Mouse (Mus musculus) forebrain, embryonic 15.5 days (tissue): ENCODE measurements around the gene Cdkal1. TPM values are rescaled to one million over a fixed set of nuclear protein-coding genes. Genes with fewer than 3 reads are reported as not detected.

Experiments
- ATAC-seq: fragments of 200-750 bp; cut with Nextera tagmentation; replicated peaks from 2 replicates; pipeline ENCODE4 v1.8.0; 2017; ENCODE audit warnings: mild to moderate bottlenecking, moderate TSS enrichment, moderate library complexity
- H3K27ac ChIP-seq: fragments of 300-500 bp; sonication (generic); replicated peaks from 2 replicates; pipeline ENCODE4 v1.5.1; 2015; ENCODE audit warnings: mild to moderate bottlenecking, inconsistent platforms
- H3K27me3 ChIP-seq: fragments of 300-500 bp; sonication (generic); 2 replicates; pipeline ENCODE4 v1.6.1; 2015; ENCODE audit warnings: inconsistent platforms
- H3K36me3 ChIP-seq: fragments of 300-500 bp; sonication (generic); 2 replicates; pipeline ENCODE4 v1.6.1; 2015; ENCODE audit warnings: mild to moderate bottlenecking, inconsistent platforms
- H3K4me1 ChIP-seq: fragments of 300-500 bp; sonication (generic); 2 replicates; pipeline ENCODE4 v1.6.1; 2015; ENCODE audit warnings: inconsistent platforms
- H3K4me2 ChIP-seq: fragments of 300-500 bp; sonication (generic); replicated peaks from 2 replicates; pipeline ENCODE4 v1.6.1; 2015; ENCODE audit warnings: mild to moderate bottlenecking, inconsistent platforms
- H3K4me3 ChIP-seq: fragments of 300-500 bp; sonication (generic); 2 replicates; pipeline ENCODE4 v1.5.1; 2015; ENCODE audit warnings: mild to moderate bottlenecking, inconsistent platforms
- H3K9ac ChIP-seq: fragments of 300-500 bp; sonication (generic); replicated peaks from 2 replicates; pipeline ENCODE4 v1.6.1; 2015; ENCODE audit warnings: mild to moderate bottlenecking, inconsistent platforms
- H3K9me3 ChIP-seq: fragments of 300-500 bp; sonication (generic); 2 replicates; pipeline ENCODE4 v1.6.1; 2016; ENCODE audit warnings: inconsistent platforms
- WGBS: fragments of 180-500 bp; shearing (Covaris S2); methylation state at CpG from one replicate; pipeline ENCODE4 v1.1.7; 2015; ENCODE audit warnings: mixed read lengths; 5-methylcytosine and 5-hydroxymethylcytosine counted together
- polyA plus RNA-seq: library from polyadenylated mRNA; unstranded; fragments of >200 nt; fragmentation: Nextera tagmentation; extraction: Ambion mirVana; gene quantifications from 2 replicates; pipeline ENCODE4 v1.2.1, GENCODE M21; 2015

The Cdkal1 gene
- polyA plus RNA-seq, 1 experiment from 2014 or later, result 28.0 TPM

- 89% methylated on average over 4 of the region's 4 CpGs for WGBS
- Histone ChIP-seq H3K4me2 (no peak overlapping the region), H3K27ac (no peak overlapping the region), H3K4me3 (no peak overlapping the region), H3K27me3 (no peaks in the 10 kb centered on the region), H3K9ac (no peak overlapping the region), H3K9me3 (no peaks in the 10 kb centered on the region), H3K36me3 (no peaks in the 10 kb centered on the region), H3K4me1 (no peaks in the 10 kb centered on the region)
- no peak for ATAC-seq
These were observed 217.2 kb downstream of the Cdkal1 start for GRCm38 (mm10) chr13:29638303-29638702.

- H3K9me3 ChIP-seq, result no peaks in the 10 kb centered on the region
- 88% methylated on average over 6 of the region's 6 CpGs for WGBS
These were observed 217.7 kb downstream of the Cdkal1 start for GRCm38 (mm10) chr13:29637788-29638187.

GRCm38 (mm10) chr13:29635581-29635980 lies 219.9 kb downstream of the Cdkal1 start:
- H3K27ac ChIP-seq, result no peak overlapping the region
- 68% methylated on average over 3 of the region's 3 CpGs for WGBS
- ATAC-seq, result no peak
- no peaks in the 10 kb centered on the region for H3K36me3 ChIP-seq
- H3K4me3 ChIP-seq, result no peak overlapping the region
- no peaks in the 10 kb centered on the region for H3K4me1 ChIP-seq
- no peak overlapping the region for H3K4me2 ChIP-seq
- no peaks in the 10 kb centered on the region for H3K27me3 ChIP-seq
- H3K9me3 ChIP-seq, result no peaks in the 10 kb centered on the region
- no peak overlapping the region for H3K9ac ChIP-seq

More at GRCm38 (mm10) chr13:29637788-29638187, 217.7 kb downstream of the Cdkal1 start:
- H3K27me3 ChIP-seq, result no peaks in the 10 kb centered on the region
- no peaks in the 10 kb centered on the region for H3K4me1 ChIP-seq
- no peak overlapping the region for H3K27ac ChIP-seq
- no peaks in the 10 kb centered on the region for H3K36me3 ChIP-seq
- no peak overlapping the region for H3K4me2 ChIP-seq
- ATAC-seq, result no peak
- no peak overlapping the region for H3K9ac ChIP-seq
- no peak overlapping the region for H3K4me3 ChIP-seq

DNA sequence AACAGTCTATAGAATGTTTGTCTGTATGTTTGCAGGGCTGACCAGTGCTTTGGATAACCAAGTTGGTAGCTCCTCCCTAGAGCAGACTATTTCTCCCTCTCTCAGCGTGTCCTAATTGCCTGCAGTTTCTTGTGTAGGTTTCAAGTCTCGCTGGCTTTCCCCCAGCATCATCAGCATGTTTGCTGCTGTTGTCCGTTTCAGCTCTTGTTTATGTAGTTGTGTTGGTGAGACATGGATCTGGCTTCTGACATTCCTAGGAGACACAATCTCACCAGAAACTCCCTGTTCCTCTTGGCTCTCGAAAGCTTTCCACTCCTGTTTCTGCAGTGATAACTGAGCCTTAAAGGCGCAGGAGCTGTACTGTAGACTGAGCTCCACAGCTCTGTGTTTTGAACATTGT lies 224.1 kb downstream of the Cdkal1 start:
- ATAC-seq, result no peak
- Histone ChIP-seq H3K4me3 (no peak overlapping the region), H3K9me3 (no peaks in the 10 kb centered on the region), H3K27me3 (no peaks in the 10 kb centered on the region), H3K36me3 (no peaks in the 10 kb centered on the region), H3K9ac (no peak overlapping the region), H3K27ac (no peak overlapping the region), H3K4me1 (peaks cover 7% of the 10 kb centered on the region; the same call in 1 of the 2 replicates), H3K4me2 (no peak overlapping the region)
- WGBS, result 69% methylated on average over 5 of the region's 5 CpGs

- Histone ChIP-seq H3K4me2 (no peak overlapping the region), H3K9me3 (no peaks in the 10 kb centered on the region), H3K4me3 (no peak overlapping the region), H3K36me3 (no peaks in the 10 kb centered on the region), H3K27me3 (no peaks in the 10 kb centered on the region), H3K27ac (no peak overlapping the region), H3K9ac (no peak overlapping the region), H3K4me1 (peaks cover 7% of the 10 kb centered on the region)
- no peak for ATAC-seq
- 17% methylated on average over 4 of the region's 5 CpGs for WGBS
These were observed 226.9 kb downstream of the Cdkal1 start for GRCm38 (mm10) chr13:29628607-29629006.

DNA sequence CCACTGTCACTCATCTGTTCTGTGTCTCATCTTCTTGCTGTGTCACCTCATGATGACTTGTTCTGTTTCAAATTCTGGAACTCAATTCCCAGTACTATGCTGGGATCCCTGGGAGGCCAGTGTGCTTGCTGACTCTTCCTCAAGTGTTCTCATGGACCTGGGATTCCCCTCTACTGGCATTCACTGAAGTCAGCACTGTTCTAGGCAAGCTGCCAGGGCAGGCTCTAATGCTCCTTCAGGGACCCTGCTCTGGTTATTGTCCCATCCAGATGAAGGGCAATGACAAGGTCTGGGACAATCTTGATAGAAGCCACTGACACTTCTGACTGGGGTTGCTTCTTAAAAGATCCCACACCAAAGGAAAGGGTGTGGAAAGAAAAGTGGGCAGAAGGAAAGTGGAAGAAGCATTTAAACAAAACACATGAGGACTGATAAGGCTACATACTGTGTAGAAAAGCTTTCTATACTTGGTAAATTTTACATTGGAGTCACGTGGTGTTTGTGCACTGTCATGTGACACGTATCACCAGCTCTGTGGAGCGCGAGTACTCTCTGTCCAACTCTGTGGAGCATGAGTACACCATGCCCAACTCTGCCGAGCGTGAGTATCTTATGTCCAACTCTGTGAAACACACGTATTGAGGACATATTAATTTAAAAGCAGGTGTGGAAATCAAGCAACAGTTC lies 227.9 kb downstream of the Cdkal1 start:
- Histone ChIP-seq H3K36me3 (no peaks in the 10 kb centered on the region), H3K4me2 (no peak overlapping the region), H3K4me1 (peaks cover 7% of the 10 kb centered on the region), H3K4me3 (no peak overlapping the region), H3K9ac (no peak overlapping the region), H3K27me3 (no peaks in the 10 kb centered on the region), H3K9me3 (no peaks in the 10 kb centered on the region), H3K27ac (no peak overlapping the region)
- 94% methylated on average over 7 of the region's 7 CpGs for WGBS
- no peak for ATAC-seq

DNA sequence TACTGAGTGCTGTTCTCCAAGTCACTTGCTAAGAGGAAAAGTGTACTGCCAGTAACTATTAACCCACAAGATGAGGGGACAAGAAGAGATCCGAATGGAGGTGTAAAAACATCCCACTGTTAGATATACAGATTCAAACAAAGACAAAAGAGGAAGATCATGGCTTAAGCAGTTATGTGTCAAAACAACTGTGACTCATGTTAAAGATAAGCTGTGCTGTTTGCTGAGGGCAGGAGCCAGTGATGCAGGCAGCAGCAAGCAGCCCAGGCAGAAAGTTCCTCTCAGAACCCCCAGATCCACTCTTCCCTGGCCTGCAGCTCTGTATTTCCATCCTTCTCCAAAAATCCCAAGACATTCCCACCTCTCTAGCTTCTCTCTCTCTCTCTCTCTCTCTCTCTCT lies 230.5 kb downstream of the Cdkal1 start:
- no peak for ATAC-seq
- H3K9me3 ChIP-seq, result no peaks in the 10 kb centered on the region

DNA sequence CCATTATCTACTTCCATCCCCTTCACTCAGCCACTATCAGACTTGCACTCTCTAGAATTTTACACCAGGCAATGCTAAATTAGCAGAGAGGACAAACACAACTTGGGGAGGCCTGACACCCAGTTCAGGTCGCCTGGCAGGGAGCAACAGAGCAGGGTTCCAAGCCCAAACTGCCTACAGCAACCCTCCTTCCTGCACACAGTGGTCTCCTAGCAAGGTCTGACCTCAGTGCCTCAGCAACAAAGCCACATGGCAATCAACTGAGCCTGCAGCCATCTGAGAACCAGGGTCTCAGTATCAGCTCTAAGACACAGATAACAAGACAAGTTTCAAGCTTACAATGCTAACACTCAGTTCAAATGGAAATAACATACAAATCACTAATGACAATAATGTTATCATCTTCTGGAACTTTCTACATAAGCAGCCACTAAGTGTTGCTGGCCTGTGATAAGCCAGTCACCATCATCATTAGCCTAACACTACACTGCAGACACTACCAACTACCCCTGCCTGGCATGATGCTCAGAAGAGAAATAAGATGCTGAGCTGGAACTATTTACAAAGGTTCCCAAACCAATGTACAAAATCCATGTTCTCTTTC lies 231.7 kb downstream of the Cdkal1 start:
- Histone ChIP-seq H3K4me3 (no peak overlapping the region), H3K4me1 (peaks cover 4% of the 10 kb centered on the region), H3K9me3 (no peaks in the 10 kb centered on the region), H3K27me3 (no peaks in the 10 kb centered on the region), H3K27ac (no peak overlapping the region), H3K4me2 (no peak overlapping the region), H3K36me3 (no peaks in the 10 kb centered on the region), H3K9ac (no peak overlapping the region)
- WGBS, result 57% methylated on average over 1 of the region's 1 CpGs
- no peak for ATAC-seq

More for the DNA sequence above, 230.5 kb downstream of the Cdkal1 start:
- H3K36me3 ChIP-seq, result no peaks in the 10 kb centered on the region
- H3K4me2 ChIP-seq, result no peak overlapping the region
- H3K4me3 ChIP-seq, result no peak overlapping the region
- H3K4me1 ChIP-seq, result peaks cover 7% of the 10 kb centered on the region
- no peak overlapping the region for H3K9ac ChIP-seq
- H3K27me3 ChIP-seq, result no peaks in the 10 kb centered on the region
- 74% methylated on average over 1 of the region's 1 CpGs for WGBS
- H3K27ac ChIP-seq, result no peak overlapping the region

GRCm38 (mm10) chr13:29621881-29622280 lies 233.6 kb downstream of the Cdkal1 start:
- Histone ChIP-seq H3K9me3 (no peaks in the 10 kb centered on the region), H3K27ac (no peak overlapping the region), H3K4me1 (no peaks in the 10 kb centered on the region; the same call in 1 of the 2 replicates), H3K9ac (no peak overlapping the region), H3K36me3 (no peaks in the 10 kb centered on the region), H3K27me3 (no peaks in the 10 kb centered on the region), H3K4me3 (no peak overlapping the region), H3K4me2 (no peak overlapping the region)
- 84% methylated on average over 7 of the region's 7 CpGs for WGBS
- ATAC-seq, result no peak

- Histone ChIP-seq H3K9me3 (no peaks in the 10 kb centered on the region), H3K27ac (no peak overlapping the region), H3K4me1 (no peaks in the 10 kb centered on the region; the same call in 1 of the 2 replicates), H3K4me2 (no peak overlapping the region), H3K4me3 (no peak overlapping the region), H3K27me3 (no peaks in the 10 kb centered on the region), H3K36me3 (no peaks in the 10 kb centered on the region), H3K9ac (no peak overlapping the region)
- ATAC-seq, result no peak
- WGBS, result 86% methylated on average over 1 of the region's 1 CpGs
These were observed 234.1 kb downstream of the Cdkal1 start for GRCm38 (mm10) chr13:29621363-29621762.

- no peaks in the 10 kb centered on the region for H3K9me3 ChIP-seq
- H3K27me3 ChIP-seq, result no peaks in the 10 kb centered on the region
- no peak for ATAC-seq
- 94% methylated on average over 7 of the region's 7 CpGs for WGBS
- H3K4me2 ChIP-seq, result no peak overlapping the region
- no peak overlapping the region for H3K27ac ChIP-seq
- H3K9ac ChIP-seq, result no peak overlapping the region
- H3K4me3 ChIP-seq, result no peak overlapping the region
- H3K4me1 ChIP-seq, result no peaks in the 10 kb centered on the region; the same call in 1 of the 2 replicates
- H3K36me3 ChIP-seq, result no peaks in the 10 kb centered on the region
These were observed 234.6 kb downstream of the Cdkal1 start for GRCm38 (mm10) chr13:29620826-29621225.

- Histone ChIP-seq H3K27ac (no peak overlapping the region), H3K9ac (no peak overlapping the region), H3K27me3 (no peaks in the 10 kb centered on the region), H3K4me3 (no peak overlapping the region), H3K9me3 (no peaks in the 10 kb centered on the region), H3K36me3 (no peaks in the 10 kb centered on the region), H3K4me2 (no peak overlapping the region), H3K4me1 (no peaks in the 10 kb centered on the region)
- ATAC-seq, result no peak
- 68% methylated on average over 3 of the region's 3 CpGs for WGBS
These were observed 238.8 kb downstream of the Cdkal1 start for GRCm38 (mm10) chr13:29616654-29617171.
